Mouse (Mus musculus) testis, adult 2 months (tissue): ENCODE results near the gene Thumpd2.

ENCODE experiments used
- CTCF ChIP-seq: fragments of 200-500 bp; IDR thresholded peaks from 2 replicates; pipeline ENCODE4 v1.5.1; 2012; ENCODE audit warnings: low read depth, mild to moderate bottlenecking, inconsistent platforms, low read length, moderate library complexity; ENCODE audit not compliant: control insufficient read depth, insufficient read depth, insufficient replicate concordance
- POLR2A ChIP-seq: fragments of 200-500 bp; IDR thresholded peaks from 2 replicates; pipeline ENCODE4 v1.6.1; 2012; ENCODE audit warnings: low read depth, mild to moderate bottlenecking, inconsistent platforms, low read length, moderate library complexity; ENCODE audit not compliant: control insufficient read depth

GRCm38 (mm10) chr17:81017132-81017531 is 47.8 kb downstream of the Thumpd2 start:
- TF ChIP-seq POLR2A (no peak), CTCF (no peak)
